Mouse (Mus musculus): Measurements from ENCODE around the gene Nrd1.
A peak's percentile ranks its signal among the peaks of the same experiment; 100 is the strongest.

Gene Nrd1

DNA sequence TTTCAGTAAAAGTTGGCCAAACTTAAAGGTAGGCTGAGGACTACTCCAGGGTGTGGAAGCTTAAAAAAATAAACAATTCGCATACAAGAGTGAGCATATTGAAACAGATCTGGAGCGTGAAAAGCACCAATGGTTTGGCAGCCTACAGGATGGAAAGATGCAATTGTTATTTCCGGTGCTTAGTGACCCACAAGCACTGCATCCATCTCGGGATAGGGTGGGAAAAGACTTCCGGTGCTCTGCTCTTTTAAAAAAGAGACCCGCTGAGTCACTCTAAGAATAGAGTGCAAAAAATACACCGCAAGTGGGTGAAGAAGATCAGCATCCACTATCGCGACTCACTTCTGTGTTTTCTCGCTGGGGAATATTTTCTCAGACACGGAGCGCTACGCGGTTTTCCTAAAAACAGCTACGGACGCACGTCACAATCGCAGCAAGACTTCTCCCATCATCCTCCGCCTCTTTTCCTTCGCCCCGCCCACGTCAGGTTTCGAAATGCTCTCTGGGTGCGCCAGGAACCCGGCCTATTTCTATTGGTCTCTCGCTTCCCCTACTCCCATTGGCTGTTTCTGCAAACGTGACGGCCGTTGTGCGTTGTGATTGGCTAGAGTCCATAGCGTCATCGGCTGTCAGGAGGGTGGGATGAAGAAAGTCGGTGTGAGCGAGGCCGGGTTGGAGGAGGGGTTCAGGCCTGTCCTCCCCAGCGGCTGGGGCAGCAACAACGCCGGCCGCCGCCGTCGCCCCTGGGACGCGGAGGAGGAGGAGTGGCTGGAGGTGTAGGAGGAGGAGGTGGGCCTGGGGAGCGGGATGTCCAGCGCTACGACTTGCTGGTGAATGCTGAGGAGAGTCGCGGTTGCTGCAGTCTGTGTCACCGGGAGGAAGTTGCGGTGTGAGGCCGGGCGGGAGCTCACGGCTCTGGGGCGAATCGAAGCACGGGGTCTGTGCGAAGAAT, at the start of gene Nrd1:
Gene Nrd1 (plus strand): TSS at position 657 of the 952 bp plus-strand sequence.
- DNase-seq (ENCODE audit: low spot score in 2 of 2), result peak; percentile 90 to 97

DNA sequence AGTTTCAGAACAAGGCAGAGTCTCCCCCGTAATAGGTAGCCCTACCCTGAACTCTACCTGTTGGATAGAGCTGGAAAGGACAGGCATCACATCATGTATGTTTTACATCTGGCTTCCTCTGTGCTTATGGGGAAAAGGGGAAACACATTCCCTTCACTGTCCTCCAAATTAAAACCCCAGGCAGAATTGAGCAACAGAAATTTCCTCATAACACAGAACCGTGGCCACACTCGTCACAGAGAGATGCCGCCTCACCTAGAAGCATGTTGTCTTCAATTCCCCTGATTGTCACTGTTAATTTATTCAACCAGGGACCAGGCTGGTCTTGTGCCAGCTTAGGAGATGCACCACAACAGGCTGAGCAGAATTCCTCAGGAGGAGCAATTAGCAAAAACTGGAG, 48.8 kb upstream of the Nrd1 start:
- DNase-seq (ENCODE audit: low spot score in 2 of 2), result no peak

DNA sequence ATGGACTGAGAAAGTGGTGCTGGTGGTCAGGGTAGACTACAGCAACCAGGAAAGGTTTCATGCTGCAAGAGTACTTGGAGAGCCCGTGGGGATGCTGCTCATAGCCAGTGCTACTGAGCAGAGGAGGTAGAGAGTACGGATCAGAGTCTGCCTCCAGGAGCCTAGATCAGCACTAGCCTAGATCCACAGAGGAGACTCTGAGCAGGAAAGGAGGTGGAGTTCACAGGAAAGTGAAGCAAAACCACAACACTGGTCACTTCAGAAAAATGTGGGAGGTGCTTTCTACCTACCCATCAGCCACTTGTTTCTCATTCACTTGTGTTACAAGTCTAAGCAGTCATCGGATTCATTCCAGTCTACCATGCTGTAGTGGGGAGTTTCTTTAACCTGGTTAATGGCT, 40.8 kb upstream of the Nrd1 start:
- no peak for DNase-seq (ENCODE audit: low spot score in 2 of 2)

DNA sequence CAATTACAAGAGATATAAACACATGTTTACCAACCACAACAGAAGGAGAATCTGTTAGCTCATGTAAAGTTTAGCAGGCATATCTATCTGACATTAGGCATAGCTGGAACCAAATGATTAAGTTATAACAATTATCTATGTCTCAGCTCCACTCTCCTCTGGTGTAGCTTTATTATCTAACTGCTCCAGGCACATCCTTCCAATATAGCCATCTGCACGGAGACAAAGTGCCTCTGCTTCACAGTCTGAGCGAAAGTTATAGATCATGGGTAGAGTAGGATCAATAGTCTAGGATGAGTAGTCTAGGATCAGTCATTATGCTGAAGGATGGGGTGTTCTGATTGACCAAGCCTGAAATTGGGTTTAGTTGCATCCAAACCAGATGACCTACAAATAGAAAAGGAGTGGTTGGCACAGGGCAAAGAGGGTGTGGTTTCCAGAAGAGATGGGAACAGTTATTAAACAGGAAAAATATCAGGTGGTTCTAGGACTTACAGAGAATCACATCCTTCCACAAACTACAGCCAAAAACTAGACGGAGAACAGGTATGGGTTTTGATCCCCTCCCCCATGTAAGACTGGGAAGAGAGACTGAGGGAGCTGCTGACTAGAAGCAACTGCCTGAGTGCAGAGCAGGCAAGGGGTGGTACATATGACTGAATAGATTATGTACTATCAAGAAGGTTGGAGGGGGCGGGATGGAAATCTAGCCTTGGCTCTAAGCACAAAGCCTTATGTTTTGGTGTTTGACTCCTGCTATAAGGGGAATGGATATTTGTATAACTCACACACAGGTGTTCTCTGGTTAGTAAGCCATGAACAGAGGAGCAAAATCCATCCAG, 39.6 kb upstream of the Nrd1 start:
- DNase-seq (ENCODE audit: low spot score in 2 of 2), result no peak

DNA sequence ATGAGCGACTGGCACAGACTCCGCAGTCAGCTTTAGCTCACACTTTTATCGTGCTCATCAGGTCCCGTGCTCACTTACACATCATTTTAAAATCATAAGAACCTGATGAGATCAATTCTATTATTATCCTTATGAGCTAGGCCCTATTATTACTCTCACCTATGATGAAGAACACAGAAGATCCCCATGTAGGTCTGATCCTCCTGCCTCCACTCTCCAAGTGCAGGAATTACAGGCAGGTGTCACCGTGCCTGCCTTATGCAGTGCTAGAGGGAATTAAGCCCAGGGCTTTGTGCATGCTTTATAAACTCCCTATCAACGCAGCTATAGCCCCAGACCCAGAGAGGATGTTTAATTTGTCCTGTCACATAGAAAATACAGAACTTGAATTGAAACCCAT, 37.4 kb upstream of the Nrd1 start:
- DNase-seq (ENCODE audit: low spot score in 2 of 2), result no peak

DNA sequence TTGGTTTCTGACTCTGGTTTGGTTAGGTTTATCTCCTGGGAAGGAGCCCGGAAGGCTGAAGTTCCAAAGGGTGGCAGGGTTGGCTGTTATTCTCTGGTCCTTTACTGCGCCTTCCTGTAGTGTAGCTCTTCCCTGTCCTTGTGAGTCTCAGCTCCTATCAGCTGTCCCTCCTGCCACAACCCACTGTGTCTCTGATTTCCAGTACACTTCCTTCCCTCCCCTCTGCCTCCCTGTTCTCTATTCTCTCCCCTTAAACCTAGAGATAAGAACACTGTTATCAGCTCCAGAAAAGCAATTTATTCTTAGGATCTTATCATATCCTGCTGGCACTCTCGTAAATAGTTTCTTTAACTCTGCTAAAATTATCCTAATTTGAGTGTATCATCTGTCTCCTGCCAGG, 30.9 kb upstream of the Nrd1 start:
- no peak for DNase-seq (ENCODE audit: low spot score in 2 of 2)

DNA sequence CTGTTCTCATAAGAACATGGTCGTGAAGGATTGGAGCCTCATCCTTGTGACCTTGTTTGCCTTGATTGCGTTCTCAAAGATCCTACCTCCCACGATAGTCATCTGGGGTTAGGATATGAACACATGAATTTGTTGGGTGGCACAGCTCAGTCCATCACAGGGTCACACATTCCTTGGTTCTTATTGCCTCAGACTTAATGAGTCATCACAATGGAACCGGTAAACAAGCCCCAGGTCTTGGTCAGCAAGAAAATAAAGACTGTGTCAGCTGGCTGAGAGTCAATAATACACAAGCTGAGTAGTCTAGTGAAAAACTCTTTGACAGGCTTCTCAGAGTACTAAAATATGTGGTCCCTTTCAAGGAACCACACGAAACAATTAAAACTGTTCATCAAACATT, 29.4 kb upstream of the Nrd1 start:
- DNase-seq (ENCODE audit: low spot score in 2 of 2), result no peak

DNA sequence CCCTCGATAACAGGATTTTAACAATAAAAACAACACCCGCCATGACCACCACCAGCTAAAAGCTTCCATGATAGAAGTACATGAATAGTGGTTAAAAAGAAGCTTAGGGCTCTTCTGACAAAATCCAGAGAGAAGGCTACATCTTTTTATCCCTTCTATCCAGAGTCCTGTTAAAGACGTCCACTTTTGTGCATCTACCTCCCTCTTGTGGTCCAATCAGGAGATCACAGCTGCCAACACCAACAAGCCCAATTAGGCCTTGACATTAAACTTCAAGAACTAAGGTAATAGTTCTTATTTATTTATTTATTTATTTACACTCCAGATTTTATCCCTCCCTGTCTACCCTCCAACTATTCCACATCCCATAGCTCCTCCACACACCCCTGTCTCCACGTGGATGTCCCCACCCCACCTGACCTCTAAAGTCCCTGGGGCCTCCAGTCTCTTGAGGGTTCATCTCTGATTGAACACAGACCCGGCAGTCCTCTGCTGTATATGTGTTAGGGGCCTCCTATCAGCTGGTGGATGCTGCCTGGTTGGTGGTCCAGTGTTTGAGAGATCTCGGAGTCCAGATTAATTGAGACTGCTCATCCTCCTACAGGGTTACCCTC, 23.9 kb upstream of the Nrd1 start:
- peak in 1 of 2 experiments; percentile 52 for DNase-seq (ENCODE audit: low spot score in 2 of 2)

DNA sequence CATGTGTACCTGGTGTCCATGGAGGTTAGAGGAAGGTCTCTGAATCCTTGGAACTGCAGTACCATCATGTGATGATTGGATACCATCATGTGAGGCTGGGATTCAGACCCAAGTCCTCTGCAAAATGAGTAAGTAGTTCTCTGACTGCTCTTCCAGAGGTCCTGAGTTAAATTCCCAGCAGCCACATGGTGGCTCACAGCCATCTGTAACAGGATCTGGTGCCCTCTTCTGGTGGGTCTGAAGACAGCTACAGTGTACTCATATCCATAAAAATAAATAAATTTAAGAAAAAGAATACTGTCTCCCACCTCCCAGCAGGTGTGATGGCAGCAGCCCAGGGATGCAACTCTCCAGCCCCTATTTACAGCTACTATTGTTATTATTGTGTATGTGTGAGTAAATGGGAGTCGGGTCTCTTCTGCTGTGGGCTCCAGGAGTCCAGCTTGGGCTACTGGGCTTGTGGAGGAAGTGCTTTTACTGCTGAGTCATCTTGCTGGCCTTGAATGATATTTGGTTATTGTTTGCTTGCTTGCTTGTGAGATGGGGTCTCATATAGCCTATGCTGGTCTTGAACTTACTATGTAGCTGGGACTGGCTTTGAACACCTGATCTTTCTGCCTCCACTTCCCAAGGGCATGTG, 13.5 kb upstream of the Nrd1 start:
- no peak for DNase-seq (ENCODE audit: low spot score in 2 of 2)

DNA sequence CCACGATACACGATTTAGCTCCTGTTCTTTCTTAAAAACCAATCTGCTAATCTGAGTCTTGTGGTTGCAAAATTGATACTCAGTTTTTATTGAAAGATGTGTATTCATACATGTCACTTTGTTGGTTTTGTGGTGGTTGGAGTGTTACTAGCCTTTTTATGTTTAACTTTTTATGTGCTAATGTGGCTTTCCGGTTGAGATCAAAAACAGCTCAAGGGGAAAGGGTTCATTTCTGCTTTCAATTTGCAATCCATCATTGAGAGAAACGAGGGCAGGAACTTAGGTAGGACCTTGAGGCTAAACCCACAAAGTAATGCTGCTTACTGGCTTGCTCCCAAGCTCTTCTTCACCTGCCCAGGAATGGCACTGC, 13.0 kb upstream of the Nrd1 start:
- DNase-seq (ENCODE audit: low spot score in 2 of 2), result no peak

DNA sequence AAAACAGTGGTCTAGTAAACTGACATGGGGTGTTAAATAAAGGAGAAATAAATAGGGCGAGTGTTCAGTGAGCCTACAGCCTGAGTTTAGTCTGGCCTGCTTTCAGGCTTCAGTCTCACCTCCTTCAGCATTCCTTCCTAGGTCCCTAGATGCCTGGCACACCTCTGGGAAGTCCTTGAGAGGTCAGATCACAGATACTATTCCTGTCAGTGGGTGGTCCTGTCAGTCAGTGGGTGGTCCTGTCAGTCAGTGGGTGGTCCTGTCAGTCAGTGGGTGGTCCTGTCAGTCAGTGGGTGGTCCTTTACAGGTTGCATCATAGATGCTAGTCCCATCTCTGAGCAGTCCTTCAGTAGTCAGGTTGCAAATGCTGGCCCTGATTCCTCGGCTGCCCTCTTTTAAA, 11.0 kb upstream of the Nrd1 start:
- no peak for DNase-seq (ENCODE audit: low spot score in 2 of 2)

DNA sequence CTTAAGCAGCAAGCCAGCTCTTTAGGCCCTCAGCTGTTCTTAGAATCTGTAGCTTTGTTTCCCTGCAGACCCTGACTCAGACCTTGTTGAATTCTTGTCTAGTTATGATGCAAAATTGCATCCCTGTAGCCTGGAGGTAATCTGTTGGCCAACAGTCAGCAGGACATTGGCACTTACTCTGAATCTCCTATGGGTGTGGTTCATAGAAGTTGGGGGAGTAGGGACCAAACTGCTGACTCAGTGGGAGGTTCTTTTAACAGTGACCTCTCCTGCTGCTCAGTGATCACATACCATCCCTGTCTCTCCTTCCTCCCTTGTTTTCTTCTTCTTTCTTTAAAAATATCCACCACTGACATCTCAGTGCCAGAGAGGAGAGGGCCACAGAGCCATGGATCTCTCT, 10.4 kb upstream of the Nrd1 start:
- DNase-seq (ENCODE audit: low spot score in 2 of 2), result no peak

DNA sequence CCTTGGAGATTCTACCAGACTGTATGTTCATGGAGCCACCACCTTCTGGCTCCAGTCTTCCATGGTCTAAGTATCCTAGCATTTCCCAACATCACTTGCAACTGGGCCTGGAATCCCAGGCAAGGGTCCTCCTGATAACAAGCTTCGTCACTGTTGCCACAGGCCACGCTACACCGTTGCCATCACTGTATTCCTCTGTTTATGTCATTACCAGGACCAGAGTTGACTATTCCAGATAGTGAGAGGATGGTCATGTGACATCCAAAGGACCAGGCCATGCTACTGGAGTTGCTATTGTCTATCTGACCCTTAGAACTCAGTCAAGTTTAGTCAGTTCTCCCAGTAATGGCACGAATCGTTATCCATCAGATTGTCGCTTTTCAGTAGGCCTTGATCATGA, 9.9 kb upstream of the Nrd1 start:
- no peak for DNase-seq (ENCODE audit: low spot score in 2 of 2)

DNA sequence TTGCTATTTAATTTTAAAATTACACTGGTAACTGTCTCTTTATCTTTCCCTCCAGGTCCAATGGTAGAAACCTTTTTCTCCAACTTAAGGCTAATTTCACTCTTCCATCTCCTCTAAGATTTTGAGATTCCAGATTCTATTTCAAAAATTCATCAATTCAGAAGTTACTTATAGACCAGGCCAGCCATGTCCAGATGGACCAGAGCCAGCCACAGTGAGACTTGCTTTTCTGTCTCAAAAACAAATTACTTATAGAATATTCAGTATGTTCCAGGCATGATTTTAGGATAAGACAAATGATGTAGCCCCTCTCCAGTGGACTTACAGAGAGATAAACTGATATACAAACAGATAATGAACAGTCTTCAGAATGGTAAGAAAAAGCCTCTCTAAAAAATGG, 8.6 kb upstream of the Nrd1 start:
- DNase-seq (ENCODE audit: low spot score in 2 of 2), result no peak

DNA sequence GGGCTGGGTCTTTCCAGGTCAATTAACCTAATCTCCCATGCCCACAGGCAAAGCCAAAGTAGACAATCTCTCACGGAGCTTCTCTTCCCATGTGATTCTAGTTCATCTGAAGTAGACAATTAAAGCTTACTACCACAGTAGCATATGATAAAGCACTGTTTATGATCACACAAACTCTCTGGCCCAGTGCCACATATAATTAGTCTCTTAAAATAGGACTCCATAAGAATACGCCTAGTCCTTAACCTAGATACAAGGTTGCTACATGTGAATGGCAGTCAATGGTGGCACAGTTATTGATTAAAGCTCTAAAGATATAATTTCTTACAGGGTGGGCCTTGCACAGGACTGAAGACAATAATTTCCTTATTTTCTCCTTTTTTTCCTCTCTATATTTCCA, 7.5 kb upstream of the Nrd1 start:
- DNase-seq (ENCODE audit: low spot score in 2 of 2), result no peak

DNA sequence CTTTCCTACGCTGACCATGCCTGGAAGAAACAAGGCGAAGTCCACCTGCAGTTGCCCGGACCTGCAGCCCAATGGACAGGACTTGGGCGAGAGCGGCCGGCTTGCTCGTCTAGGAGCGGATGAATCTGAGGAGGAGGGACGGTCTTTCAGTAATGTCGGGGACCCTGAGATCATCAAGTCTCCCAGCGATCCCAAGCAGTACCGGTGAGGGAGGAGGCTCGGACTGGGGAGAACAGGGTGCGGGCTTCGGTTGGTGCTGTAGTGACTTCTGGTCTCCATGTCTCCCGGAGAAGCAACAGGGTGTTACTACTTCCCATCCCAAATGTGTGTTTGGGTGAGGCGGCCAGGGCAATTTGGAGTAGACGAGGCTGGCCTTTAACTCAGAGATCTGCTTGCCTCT, 506 bp downstream of the Nrd1 start:
- no peak for DNase-seq (ENCODE audit: low spot score in 2 of 2)

DNA sequence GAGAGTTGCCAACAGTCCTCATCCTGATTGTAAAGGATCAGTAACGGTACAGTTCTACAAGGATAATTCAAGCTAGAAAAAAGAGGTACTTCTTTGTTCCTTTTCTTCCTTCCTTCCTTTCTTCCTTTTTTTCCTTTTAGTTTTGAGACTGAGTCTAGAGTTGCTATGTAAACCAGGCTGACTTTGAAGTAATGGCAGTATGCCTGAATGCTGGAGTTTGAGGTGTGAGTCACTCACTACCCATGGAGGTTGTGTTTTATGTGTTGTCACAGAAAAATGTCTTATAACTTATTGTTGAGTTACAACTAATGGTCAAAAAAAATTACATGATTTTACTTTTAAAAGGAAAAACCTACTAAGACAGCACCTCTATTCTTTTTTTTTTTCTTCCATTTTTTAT, 7.6 kb downstream of the Nrd1 start:
- DNase-seq (ENCODE audit: low spot score in 2 of 2), result no peak

DNA sequence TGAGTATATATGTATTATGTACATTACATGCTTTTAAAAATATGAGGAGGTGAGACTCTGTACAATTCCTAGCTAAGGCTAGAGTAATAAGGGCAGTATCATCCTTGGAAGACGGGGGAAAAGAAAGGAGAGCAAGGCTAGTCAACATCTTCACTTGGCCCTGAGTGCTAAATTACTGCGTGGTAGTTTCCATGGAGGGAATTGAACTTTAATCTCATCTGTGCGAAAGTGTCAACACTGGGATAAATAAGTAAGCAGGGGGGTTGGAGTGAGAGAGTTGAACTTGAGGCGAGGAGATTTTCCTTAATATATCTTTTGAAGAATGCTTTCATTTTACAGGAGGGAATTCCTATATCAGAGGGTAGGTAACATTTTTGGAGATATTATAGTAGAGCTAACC, 13.6 kb downstream of the Nrd1 start:
- DNase-seq (ENCODE audit: low spot score in 2 of 2), result no peak

DNA sequence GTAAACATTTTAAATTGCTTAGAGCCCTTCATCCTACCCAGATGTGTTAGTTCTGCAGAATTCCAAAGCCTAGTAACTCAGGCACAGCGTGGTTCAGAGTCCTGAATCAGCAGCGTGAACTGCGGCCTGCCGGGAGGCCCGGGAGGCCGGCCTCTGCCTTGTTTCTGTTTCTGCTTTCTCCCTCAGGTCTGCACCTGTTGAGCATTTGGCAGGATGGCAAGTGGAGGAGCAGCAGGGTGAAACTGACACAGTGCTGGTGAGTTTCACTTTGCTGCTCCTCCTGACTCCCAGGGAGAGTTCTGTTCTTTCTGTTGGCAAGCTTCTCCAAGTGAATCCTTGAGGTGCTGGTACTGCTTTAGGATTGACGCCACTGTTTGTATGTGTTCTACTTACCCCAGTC, 17.0 kb downstream of the Nrd1 start:
- DNase-seq (ENCODE audit: low spot score in 2 of 2), result no peak

DNA sequence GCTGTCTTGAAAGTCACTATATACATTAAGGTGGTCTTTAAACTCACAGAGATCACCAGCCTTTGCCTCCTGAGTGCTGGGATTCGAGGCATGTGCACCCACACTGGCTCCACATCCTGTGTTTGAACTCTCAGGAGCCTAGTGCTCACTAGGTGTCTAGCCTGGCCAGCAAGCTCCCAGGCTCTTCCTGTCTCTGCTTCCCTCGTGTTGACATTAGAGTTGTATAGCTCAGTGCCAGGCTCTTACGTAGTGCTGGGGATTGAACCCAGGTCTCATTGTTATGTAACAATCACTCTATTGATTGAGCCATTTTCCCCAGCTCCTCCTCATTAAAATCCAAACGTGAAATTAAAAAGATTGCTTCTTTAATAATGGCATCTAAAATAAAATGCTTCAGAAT, 18.8 kb downstream of the Nrd1 start:
- DNase-seq (ENCODE audit: low spot score in 2 of 2), result no peak

DNA sequence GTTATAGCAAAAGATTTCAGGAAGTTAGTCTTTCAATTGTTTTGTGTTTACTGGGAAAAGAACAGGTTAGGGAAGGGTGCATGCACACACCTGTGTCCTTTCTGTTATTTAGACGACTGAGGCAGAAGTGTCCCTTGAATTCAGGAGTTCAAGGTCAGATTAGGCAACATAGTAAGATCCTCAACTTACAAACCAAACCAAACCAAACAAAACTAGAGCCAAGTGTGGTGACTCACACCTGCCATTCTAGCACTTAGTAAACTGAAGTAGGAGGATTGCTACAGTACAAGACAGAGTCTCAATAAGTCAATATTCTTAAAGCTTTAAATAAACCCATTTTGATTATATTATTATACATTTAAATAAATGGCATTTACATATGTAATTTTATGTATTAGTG, 21.5 kb downstream of the Nrd1 start:
- no peak for DNase-seq (ENCODE audit: low spot score in 2 of 2)

DNA sequence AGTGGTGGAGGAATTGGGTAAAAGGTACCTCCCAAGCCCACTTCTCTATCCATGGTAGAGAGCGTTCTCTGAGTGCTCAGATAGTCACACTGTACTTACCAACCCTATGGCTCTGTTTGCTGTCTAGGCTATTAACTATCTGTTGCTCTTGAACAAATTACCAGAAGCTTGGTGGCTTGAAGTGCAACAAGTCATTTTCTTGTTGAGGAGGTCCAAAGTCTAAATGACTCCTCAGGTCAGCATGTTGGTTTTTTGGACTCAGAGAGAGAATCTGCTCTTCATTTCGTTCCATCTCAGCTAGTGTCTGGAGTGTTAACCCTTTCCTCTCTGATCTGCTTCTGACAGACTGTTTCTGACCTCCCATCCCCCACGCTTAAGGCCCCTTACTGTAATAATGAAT, 24.6 kb downstream of the Nrd1 start:
- no peak for DNase-seq (ENCODE audit: low spot score in 2 of 2)

Measured in cerebellum, postnatal 4 days (tissue).